In the genomic region with DNA sequence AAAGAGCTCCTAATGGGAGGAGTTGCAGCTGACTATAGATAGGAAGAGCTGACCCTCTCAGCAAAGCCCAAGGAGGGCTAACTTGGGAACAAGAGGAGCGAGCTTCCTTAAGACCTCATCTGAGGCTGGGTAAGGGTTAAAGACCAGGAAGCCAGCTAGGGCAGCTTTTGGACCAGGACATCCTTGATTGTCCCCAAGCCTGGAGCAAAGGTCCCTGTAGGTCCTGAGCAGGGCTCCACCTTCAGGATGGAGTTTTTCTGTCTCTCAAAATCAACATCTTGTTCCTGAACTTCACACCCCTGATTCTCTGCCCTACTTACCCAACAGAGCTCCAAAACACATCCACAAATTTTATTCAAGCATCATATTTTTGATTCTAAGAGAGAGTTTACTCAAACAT, we compare ENCODE assay signal across 13 mouse cellular contexts. TPM values are rescaled to one million over a fixed set of nuclear protein-coding genes. Genes with fewer than 3 reads are reported as not detected.
A peak's percentile ranks its signal among the peaks of the same experiment; 100 is the strongest.
DNase-seq lines count a peak whose midpoint lies in the region; ATAC-seq and TF ChIP-seq lines count a peak whose summit lies in the region.
"Had no signal": no experiment of that assay in that cellular context is flagged by ENCODE, and none has a peak within 500 bp of the region (broad histone marks: within the 10 kb centered on the region; RNA-seq: fewer than 3 reads in every experiment).

No protein-coding gene starts in this region.

- H3K9ac ChIP-seq in heart, embryonic 13.5 days, result peak overlapping the region; percentile 76
- no peak overlapping the region for H3K9ac ChIP-seq in hindbrain, embryonic 14.5 days
- H3K9ac ChIP-seq in limb, embryonic 14.5 days (ENCODE audit: low read depth, low read length, severe bottlenecking), result no peak overlapping the region
- H3K9ac ChIP-seq: midbrain, embryonic 15.5 days had no signal

- no peak for TF ChIP-seq CTCF in cortical plate, adult 2 months (IDR thresholded peaks at IDR 0.05; ENCODE audit: extremely low read depth, insufficient read depth, low read length)

- no peak for DNase-seq in heart, adult 8-10 months (ENCODE audit: low spot score)
- no peak for DNase-seq in hindbrain, embryonic 14.5 days (ENCODE audit: low spot score)
- no peak for DNase-seq in limb, embryonic 14.5 days (ENCODE audit: low spot score)
- no peak for DNase-seq in right cerebral cortex, postnatal 10 days (ENCODE audit: low spot score in 2 of 2)
- DNase-seq in gastrocnemius, adult 18-20 months (ENCODE audit: low spot score), result no peak
- DNase-seq in thymus, postnatal 25 days, result no peak
- DNase-seq: cerebellum, adult 11 months; layer of hippocampus, adult 9-11 months had no signal

- TF ChIP-seq POLR2A in cortical plate, adult 2 months (IDR thresholded peaks at IDR 0.05; ENCODE audit: extremely low read depth, insufficient read depth, low read length), result no peak
- no peak for TF ChIP-seq POLR2A in limb, embryonic 14.5 days (IDR thresholded peaks at IDR 0.05; ENCODE audit: borderline replicate concordance, extremely low read depth, insufficient read depth, insufficient read length)

- peaks cover 11% of the 10 kb centered on the region for H3K36me3 ChIP-seq in heart, embryonic 13.5 days
- H3K36me3 ChIP-seq in hindbrain, embryonic 14.5 days (replicated peaks; ENCODE audit: control insufficient read depth, insufficient read depth), result no peaks in the 10 kb centered on the region
- 0 out of 2 replicates have a peak, but pooled peaks cover 4% of the 10 kb centered on the region for H3K36me3 ChIP-seq in limb, embryonic 14.5 days (ENCODE audit: control insufficient read depth, insufficient read depth, low read length)
- H3K36me3 ChIP-seq: midbrain, embryonic 15.5 days had no signal

- no peaks in the 10 kb centered on the region for H3K27me3 ChIP-seq in heart, embryonic 13.5 days (replicated peaks)
- peaks cover 13% of the 10 kb centered on the region for H3K27me3 ChIP-seq in hindbrain, embryonic 14.5 days (ENCODE audit: control insufficient read depth, insufficient read depth, low read length)
- H3K27me3 ChIP-seq in limb, embryonic 14.5 days (ENCODE audit: control insufficient read depth, insufficient read depth, low read length), result no peaks in the 10 kb centered on the region

- peak overlapping the region; percentile 51 for H3K4me3 ChIP-seq in heart, embryonic 13.5 days
- peak overlapping the region; percentile 66; the same call in 1 of the 2 replicates for H3K4me3 ChIP-seq in cortical plate, adult 2 months (ENCODE audit: insufficient read depth, low read length)
- no peak overlapping the region for H3K4me3 ChIP-seq in hindbrain, embryonic 14.5 days (replicated peaks; ENCODE audit: low read length)
- peak overlapping the region; percentile 71 for H3K4me3 ChIP-seq in limb, embryonic 14.5 days (replicated peaks; ENCODE audit: low read length)
- H3K4me3 ChIP-seq: midbrain, embryonic 15.5 days had no signal

- 36% methylated on average over 1 of the region's 1 CpGs for WGBS in heart, embryonic 13.5 days
- 62% methylated on average over 1 of the region's 1 CpGs for WGBS in hindbrain, embryonic 14.5 days
- 50% methylated on average over 1 of the region's 1 CpGs for WGBS in limb, embryonic 14.5 days

- peaks cover 61% of the 10 kb centered on the region for H3K4me1 ChIP-seq in heart, embryonic 13.5 days
- peaks cover 2% of the 10 kb centered on the region; the same call in 1 of the 2 replicates for H3K4me1 ChIP-seq in cortical plate, adult 2 months (ENCODE audit: control insufficient read depth, insufficient read depth, low read length)
- peaks cover 8% of the 10 kb centered on the region; the same call in 1 of the 2 replicates for H3K4me1 ChIP-seq in hindbrain, embryonic 14.5 days (replicated peaks; ENCODE audit: control insufficient read depth, insufficient read depth, low read length)
- peaks cover 28% of the 10 kb centered on the region for H3K4me1 ChIP-seq in limb, embryonic 14.5 days (ENCODE audit: control insufficient read depth, insufficient read depth, low read length)

- ATAC-seq in heart, embryonic 13.5 days (ENCODE audit: extremely low read depth, insufficient number of reproducible peaks, low FRiP score, low TSS enrichment), result no peak
- no peak for ATAC-seq in hindbrain, embryonic 14.5 days (ENCODE audit: low FRiP score)
- no peak for ATAC-seq in limb, embryonic 14.5 days (ENCODE audit: low FRiP score, low read depth)
- ATAC-seq: CD4-positive, CD25-positive, alpha-beta regulatory T cell, adult 4 months; forebrain, embryonic 14.5 days; midbrain, embryonic 15.5 days had no signal

- H3K4me2 ChIP-seq in heart, embryonic 13.5 days, result peak overlapping the region; percentile 98
- H3K4me2 ChIP-seq in hindbrain, embryonic 14.5 days (replicated peaks), result peak overlapping the region; percentile 44
- H3K4me2 ChIP-seq in limb, embryonic 14.5 days (replicated peaks; ENCODE audit: low read depth, low read length, severe bottlenecking), result peak overlapping the region; percentile 79

- no peaks in the 10 kb centered on the region for H3K9me3 ChIP-seq in heart, embryonic 13.5 days
- no peaks in the 10 kb centered on the region for H3K9me3 ChIP-seq in hindbrain, embryonic 14.5 days (ENCODE audit: control insufficient read depth, low read length)
- H3K9me3 ChIP-seq in limb, embryonic 14.5 days (ENCODE audit: control insufficient read depth, low read length), result no peaks in the 10 kb centered on the region
- H3K9me3 ChIP-seq: midbrain, embryonic 15.5 days had no signal

- H3K27ac ChIP-seq in heart, embryonic 13.5 days (replicated peaks), result peak overlapping the region; percentile 94
- H3K27ac ChIP-seq in cortical plate, adult 2 months (ENCODE audit: insufficient read depth, low read length), result no peak overlapping the region
- no peak overlapping the region for H3K27ac ChIP-seq in hindbrain, embryonic 14.5 days
- no peak overlapping the region for H3K27ac ChIP-seq in limb, embryonic 14.5 days (replicated peaks; ENCODE audit: low read depth, low read length)
- H3K27ac ChIP-seq: midbrain, embryonic 15.5 days had no signal

RNA-seq across cellular contexts. Expression of a gene that starts 3.5 kb away (rescaled TPM):
- polyA plus RNA-seq in heart, embryonic 13.5 days (2015; fragmentation: Nextera tagmentation; extraction: Ambion mirVana), result 9.7 and 9.8 TPM in 2 replicates
- total RNA-seq in heart, adult 8-10 months (2022), result 10 to 100 TPM; 25.9 to 30.4 (median 28.3) TPM
- 32.2 and 32.3 TPM in 2 replicates for polyA plus RNA-seq in cortical plate, adult 2 months (2012; rRNA removed)
- 23.2 and 23.5 TPM in 2 replicates for polyA plus RNA-seq in hindbrain, embryonic 14.5 days (2014; fragmentation: Nextera tagmentation; extraction: Ambion mirVana)
- 37.9 and 40.0 TPM in 2 replicates for polyA plus RNA-seq in limb, embryonic 14.5 days (2012; rRNA removed)
- 16.1 and 16.5 TPM in 2 replicates for polyA plus RNA-seq in limb, embryonic 14.5 days (2014; fragmentation: Nextera tagmentation; extraction: Ambion mirVana)
- 100 to 1,000 TPM; 122 to 135 TPM for total RNA-seq in gastrocnemius, adult 18-20 months (2021)
- polyA plus RNA-seq: CD4-positive, CD25-positive, alpha-beta regulatory T cell, adult 4 months had no signal

Comparison
In these comparisons a context has a peak if more than half of its experiments do, and no peak if none do; other contexts are left out.
1. H3K4me2 ChIP-seq: peak in every context shown above with its lines; median percentile 98 in heart, embryonic 13.5 days; 79 in limb, embryonic 14.5 days; 44 in hindbrain, embryonic 14.5 days.